Mouse (Mus musculus): ENCODE measurements around the gene Mrps14.

GRCm38 (mm10) chr1:160210566-160210965 lies 15.6 kb downstream of the Mrps14 start:
- TF ChIP-seq GATA1 (IDR thresholded peaks at IDR 0.05; ENCODE audit: borderline replicate concordance, low read length) (no peak), CTCF (IDR thresholded peaks at IDR 0.05; ENCODE audit: low read depth, low read length) (no peak)

Data from G1E (cell line).